Mouse (Mus musculus) left cerebral cortex, adult 11 months (tissue): ENCODE data around the gene Aptx.

ENCODE experiments used
- DNase-seq: peaks from one replicate; pipeline ENCODE4 v3.0.0; 2022; ENCODE audit warnings: low spot score

Gene Aptx

GRCm38 (mm10) chr4:40702797-40703709, at the start of gene Aptx:
Gene Aptx, minus strand, starts transcription at chr4:40703194.
- DNase-seq: peak; percentile 95

DNA sequence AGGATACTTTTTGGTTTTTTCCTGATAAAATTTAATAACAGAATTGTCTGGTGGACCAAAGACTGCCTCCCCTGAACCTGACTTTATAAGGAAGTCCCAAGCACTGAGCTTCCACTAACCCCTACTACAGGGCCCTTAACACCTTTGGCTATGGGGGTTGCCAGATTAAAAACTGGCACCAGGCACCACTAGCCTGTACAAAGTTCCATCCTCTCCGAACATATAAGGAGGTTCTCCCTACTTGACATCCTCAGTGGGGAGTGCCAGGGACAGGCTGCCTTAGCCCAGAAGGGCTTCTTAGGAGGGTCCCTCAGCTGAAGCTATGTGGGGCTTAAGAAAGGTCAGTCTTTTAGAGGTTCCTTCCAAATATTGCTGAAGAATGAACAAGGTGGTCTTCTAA, 32.4 kb upstream of the Aptx start:
- no peak for DNase-seq

DNA sequence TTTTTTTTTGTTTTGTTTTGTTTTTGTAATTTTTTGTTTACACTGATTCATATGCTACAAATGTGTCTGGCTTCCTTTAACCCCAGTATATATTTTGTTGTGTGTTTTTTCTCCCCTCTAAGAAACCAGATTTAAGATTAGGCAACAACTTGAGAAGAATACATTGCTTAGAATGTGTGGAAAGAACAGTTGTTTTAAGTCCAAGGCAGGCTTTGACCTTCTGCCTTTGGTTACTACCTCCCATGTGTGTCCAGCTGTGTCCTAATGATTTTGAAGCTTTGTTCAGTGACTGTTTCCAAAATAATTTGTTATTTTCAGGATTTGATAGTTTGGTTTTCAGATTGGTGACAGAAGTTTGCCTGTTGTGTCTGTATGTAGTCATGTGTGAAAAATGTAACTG, 28.3 kb upstream of the Aptx start:
- no peak for DNase-seq

GRCm38 (mm10) chr4:40727247-40727646, 24.3 kb upstream of the Aptx start:
- no peak for DNase-seq

DNA sequence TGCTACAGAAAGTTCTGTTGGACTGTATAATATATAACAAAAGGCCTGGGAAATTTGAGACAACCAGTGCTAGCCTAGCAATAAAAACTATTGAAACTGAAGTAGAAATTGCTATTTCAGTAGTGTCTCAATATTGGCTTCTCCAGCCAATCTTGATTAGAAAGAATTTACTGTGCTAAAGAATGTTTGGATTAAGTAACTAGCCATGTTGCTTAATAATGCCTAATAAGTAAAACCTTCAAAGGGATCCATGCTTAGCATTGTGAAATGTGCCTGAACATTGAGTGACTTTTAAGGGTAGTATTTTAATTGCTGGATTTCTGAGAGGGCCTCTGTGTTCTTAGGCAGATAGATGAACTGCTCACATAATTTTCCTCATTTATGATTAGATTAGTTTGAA, 22.6 kb upstream of the Aptx start:
- DNase-seq: no peak

GRCm38 (mm10) chr4:40725141-40725540, 22.1 kb upstream of the Aptx start:
- no peak for DNase-seq

- peak; percentile 30 for DNase-seq
Measured at GRCm38 (mm10) chr4:40722687-40723460, 19.9 kb upstream of the Aptx start.

GRCm38 (mm10) chr4:40722011-40722666, 19.1 kb upstream of the Aptx start, which contains the start of gene Dnaja1:
Gene Dnaja1, plus strand, starts transcription at chr4:40722150.
- DNase-seq: peak; percentile 93

- no peak for DNase-seq
Measured at GRCm38 (mm10) chr4:40720910-40721309, 17.9 kb upstream of the Aptx start.

DNA sequence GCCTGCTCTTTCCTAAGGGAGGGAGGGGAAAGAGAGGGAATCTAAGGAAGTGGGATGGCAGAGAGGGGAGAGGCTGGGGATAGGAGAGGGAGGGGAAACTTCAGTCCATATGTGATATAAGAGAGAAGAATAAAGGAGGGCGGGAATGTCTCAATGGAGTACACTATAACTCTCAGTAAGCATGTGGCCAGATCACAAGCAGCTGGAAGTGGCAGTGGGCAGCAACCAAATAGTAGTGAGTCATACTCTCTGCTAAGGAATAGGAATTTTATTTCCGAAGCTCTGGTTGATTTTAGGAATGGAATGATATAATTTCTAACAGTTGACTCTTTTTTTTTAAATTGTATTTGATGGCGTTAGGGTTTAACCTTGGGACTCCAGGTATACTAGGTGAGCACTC, 14.1 kb upstream of the Aptx start:
- DNase-seq: no peak

GRCm38 (mm10) chr4:40703710-40704275, 799 bp upstream of the Aptx start:
- no peak for DNase-seq

DNA sequence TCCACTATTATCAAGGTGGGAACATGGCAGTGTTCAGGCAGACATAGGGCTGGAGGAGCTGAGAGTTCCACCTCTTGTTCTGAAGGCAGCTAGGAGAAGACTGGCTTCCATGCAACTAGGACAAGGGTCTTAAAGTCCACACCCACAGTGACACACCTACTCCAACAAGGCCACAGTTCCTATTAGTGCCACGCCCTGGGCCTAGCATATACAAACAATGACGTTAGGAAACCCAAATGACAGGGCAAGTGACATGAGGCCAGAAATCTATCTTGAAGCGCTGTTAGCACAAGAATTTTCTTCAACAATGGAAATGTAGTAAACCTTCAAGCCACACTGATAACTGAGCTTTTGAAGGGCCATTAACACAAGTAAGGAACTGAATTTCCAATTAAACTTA, 1.2 kb downstream of the Aptx start:
- no peak for DNase-seq

DNA sequence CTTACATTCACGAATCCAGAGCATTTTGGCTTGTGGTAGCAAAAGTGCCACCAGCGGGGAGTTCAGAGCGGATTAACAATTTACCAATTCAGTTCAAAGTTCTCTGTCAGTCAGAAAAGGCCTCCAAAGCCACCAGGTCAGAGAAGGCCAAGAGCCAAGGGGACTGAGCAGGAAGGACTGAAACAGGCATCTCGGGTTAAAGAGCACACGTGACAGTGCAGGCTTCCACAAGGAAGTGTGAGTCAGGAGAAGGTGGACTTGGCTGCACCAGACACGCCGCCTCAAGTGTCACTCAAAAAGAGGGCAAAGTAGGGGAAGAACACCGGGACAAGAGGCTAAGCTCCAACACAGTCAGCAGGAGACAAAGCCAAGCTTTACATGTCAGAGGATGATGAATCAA, 2.8 kb downstream of the Aptx start:
- DNase-seq: no peak

- DNase-seq: no peak
Measured at GRCm38 (mm10) chr4:40697059-40697458, 5.9 kb downstream of the Aptx start.

- no peak for DNase-seq
Measured at GRCm38 (mm10) chr4:40691100-40691499, 11.9 kb downstream of the Aptx start.

DNA sequence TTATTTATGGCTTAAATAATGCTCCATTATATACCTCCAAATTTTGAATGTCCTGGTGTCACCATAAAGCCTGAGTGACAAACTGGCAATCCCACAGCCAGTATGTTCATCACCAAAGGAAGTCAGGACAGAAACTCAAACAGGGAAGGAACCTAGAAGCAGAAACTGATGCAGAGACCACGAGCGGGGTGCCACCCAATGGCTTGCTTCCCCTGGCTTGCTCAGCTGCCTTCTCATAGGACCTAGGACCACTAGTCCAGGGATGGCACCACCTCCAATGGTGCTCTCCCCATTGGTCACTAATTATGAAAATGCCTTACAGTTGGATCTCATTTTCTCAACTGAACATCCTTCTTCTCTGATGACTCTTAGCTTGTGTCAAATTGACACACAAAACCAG, 19.7 kb downstream of the Aptx start:
- DNase-seq: no peak

DNA sequence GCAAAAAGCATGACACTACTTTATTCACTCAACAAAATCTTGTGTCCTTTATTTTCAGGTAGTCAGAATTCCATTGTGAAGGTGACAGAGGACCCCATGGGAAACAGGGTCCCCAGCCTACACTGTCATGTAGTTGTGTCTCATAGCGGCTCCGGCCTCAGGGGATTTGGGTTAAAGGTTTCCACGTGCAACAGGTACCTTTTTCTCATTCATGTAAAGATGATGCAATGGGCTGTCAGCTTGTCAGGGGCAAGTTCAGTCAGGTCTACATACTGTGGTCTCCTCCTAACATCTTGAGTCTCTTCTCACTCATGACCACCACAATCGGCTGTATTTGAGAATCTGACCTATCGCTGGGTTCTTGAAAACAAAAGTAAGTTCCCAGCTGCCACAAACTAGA, 20.6 kb downstream of the Aptx start:
- DNase-seq: no peak

DNA sequence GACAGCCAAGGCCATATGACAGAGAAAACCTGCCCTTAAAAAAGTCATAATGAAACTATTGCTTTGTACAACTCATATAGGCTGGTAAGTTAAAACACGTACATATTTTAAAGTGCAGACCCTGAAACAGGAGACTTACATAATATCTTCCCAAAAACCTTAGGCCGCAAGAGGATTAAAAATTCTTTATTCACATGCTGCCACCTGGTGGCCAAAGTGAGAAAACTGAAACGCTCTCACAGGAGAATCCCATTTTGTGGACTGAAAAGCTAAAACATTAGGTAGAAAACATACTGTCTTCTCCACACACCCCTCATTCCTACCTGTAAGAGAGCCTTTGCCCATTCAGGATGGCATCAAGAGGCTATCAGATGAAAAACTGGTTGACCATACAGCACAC, 21.1 kb downstream of the Aptx start:
- DNase-seq: peak; percentile 53

DNA sequence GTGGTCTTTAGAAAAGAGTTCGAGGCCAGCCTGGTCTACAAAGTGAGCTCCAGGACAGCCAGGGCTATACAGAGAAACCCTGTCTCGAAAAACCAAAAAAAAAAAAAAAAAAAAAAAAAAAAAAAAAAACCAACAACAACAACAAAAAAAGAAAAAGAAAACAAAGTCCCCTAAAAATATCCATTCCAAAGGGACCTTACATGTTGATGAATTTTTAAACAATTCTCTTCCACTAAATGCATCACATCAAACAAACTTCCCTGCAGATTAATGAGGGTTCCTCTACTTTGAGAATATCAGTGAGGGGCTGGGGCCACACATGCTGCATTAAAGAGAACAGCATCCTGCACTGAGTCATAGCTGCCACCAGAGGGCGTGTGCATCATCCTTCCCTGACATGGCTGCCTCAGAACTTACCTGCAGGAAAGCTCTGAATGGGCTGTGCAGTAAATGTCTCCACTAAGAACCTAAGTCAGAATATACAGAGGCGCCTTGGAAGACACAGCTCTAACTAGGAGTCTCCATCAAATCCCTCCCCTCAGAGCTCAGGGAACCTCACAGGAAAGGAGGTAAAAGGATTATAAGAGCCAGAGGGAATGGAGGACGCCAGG, 22.6 kb downstream of the Aptx start:
- DNase-seq: no peak

- no peak for DNase-seq
Measured at GRCm38 (mm10) chr4:40677132-40677531, 25.9 kb downstream of the Aptx start.

GRCm38 (mm10) chr4:40676338-40676737, 26.7 kb downstream of the Aptx start:
- no peak for DNase-seq

DNA sequence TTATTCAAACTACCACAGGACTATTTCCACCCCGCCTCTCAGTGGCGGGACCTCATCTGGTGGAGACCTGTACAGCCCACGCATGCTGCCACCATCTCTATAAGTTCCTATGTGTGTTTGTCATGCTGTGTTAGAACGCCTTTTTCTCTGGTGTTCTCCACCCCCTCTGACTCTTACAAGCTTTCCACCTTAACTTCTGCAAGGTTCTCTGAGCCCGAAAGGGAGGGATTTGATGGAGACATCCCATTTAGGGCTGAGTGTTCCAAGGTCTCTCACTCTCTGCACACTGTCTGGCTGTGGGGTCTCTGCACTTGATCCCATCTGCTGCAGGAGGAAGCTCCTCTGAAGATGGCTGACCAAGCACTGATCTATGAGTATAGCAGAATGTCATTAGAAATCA, 29.5 kb downstream of the Aptx start:
- no peak for DNase-seq
